8 mouse cellular contexts compared by ENCODE assay signal in genomic region chr2:72979659-72980071, GRCm38 (mm10). TPM values are rescaled to one million over a fixed set of nuclear protein-coding genes. Genes with fewer than 3 reads are reported as not detected.
DNase-seq lines count a peak whose midpoint lies in the region; ATAC-seq and TF ChIP-seq lines count a peak whose summit lies in the region.

No protein-coding gene starts in this region.

- no peaks in the 10 kb centered on the region for H3K9me3 ChIP-seq in intestine, postnatal 0 days (ENCODE audit: control insufficient read depth)
- H3K9me3 ChIP-seq in limb, embryonic 11.5 days (ENCODE audit: control insufficient read depth, low read length) = no peaks in the 10 kb centered on the region
- H3K9me3 ChIP-seq in midbrain, embryonic 14.5 days (ENCODE audit: control insufficient read depth, low read length) = no peaks in the 10 kb centered on the region

- peak overlapping the region; percentile 99 for H3K4me3 ChIP-seq in intestine, postnatal 0 days (ENCODE audit: low read depth, low read length)
- H3K4me3 ChIP-seq in limb, embryonic 11.5 days (ENCODE audit: low read depth, low read length) = peak overlapping the region; percentile 90
- peak overlapping the region; percentile 100 for H3K4me3 ChIP-seq in midbrain, embryonic 14.5 days (replicated peaks; ENCODE audit: low read depth, low read length)

- DNase-seq in embryo, embryonic 10 days (ENCODE audit: low spot score) = peak; percentile 90
- no peak for DNase-seq in embryo, embryonic 10.5 days (ENCODE audit: low spot score)
- peak; percentile 90 for DNase-seq in embryo, embryonic 9.5 days (ENCODE audit: extremely low spot score)
- DNase-seq in gastrocnemius, postnatal 4 days (ENCODE audit: low spot score in 2 of 2) = peak; percentile 82 to 92
- DNase-seq in limb, embryonic 11.5 days (ENCODE audit: low spot score) = peak; percentile 88
- DNase-seq in midbrain, embryonic 14.5 days = peak; percentile 90
- peak; percentile 88 to 91 for DNase-seq in spleen, postnatal 36 days (ENCODE audit: low spot score in 2 of 2)

- peaks cover 9% of the 10 kb centered on the region; the same call in 1 of the 2 replicates for H3K4me1 ChIP-seq in intestine, postnatal 0 days (replicated peaks; ENCODE audit: control insufficient read depth, insufficient read depth, low read length)
- peaks cover 10% of the 10 kb centered on the region; the same call in 1 of the 2 replicates for H3K4me1 ChIP-seq in limb, embryonic 11.5 days (ENCODE audit: control insufficient read depth, insufficient read depth, low read length)
- H3K4me1 ChIP-seq in midbrain, embryonic 14.5 days (ENCODE audit: control insufficient read depth, insufficient read depth, low read length) = peaks cover 27% of the 10 kb centered on the region

- ATAC-seq in intestine, postnatal 0 days = peak; percentile 66
- peak; percentile 73 for ATAC-seq in limb, embryonic 11.5 days (ENCODE audit: insufficient number of reproducible peaks, low FRiP score, low TSS enrichment, low read depth)
- peak; percentile 68 for ATAC-seq in midbrain, embryonic 14.5 days (ENCODE audit: low FRiP score, low TSS enrichment)

- H3K36me3 ChIP-seq in intestine, postnatal 0 days (ENCODE audit: control insufficient read depth, insufficient read depth) = no peaks in the 10 kb centered on the region; the same call in 1 of the 2 replicates
- H3K36me3 ChIP-seq in limb, embryonic 11.5 days (ENCODE audit: control insufficient read depth, insufficient read depth, low read length) = no peaks in the 10 kb centered on the region
- H3K36me3 ChIP-seq in midbrain, embryonic 14.5 days (ENCODE audit: control insufficient read depth, insufficient read depth, low read length) = peaks cover 5% of the 10 kb centered on the region; the same call in 1 of the 2 replicates

- no peaks in the 10 kb centered on the region for H3K27me3 ChIP-seq in intestine, postnatal 0 days (replicated peaks; ENCODE audit: control insufficient read depth, insufficient read depth, low read length)
- no peaks in the 10 kb centered on the region for H3K27me3 ChIP-seq in limb, embryonic 11.5 days (ENCODE audit: control insufficient read depth, insufficient read depth, low read length)
- H3K27me3 ChIP-seq in midbrain, embryonic 14.5 days (ENCODE audit: control insufficient read depth, insufficient read depth, low read length) = no peaks in the 10 kb centered on the region

- peak overlapping the region; percentile 69 for H3K4me2 ChIP-seq in intestine, postnatal 0 days (replicated peaks; ENCODE audit: low read depth)
- peak overlapping the region; percentile 28 for H3K4me2 ChIP-seq in limb, embryonic 11.5 days (ENCODE audit: low read depth, severe bottlenecking)
- H3K4me2 ChIP-seq in midbrain, embryonic 14.5 days (ENCODE audit: low read length) = peak overlapping the region; percentile 62

- no peak for TF ChIP-seq CTCF in intestine, postnatal 0 days (IDR thresholded peaks at IDR 0.05; ENCODE audit: low read depth)

- H3K27ac ChIP-seq in intestine, postnatal 0 days (ENCODE audit: low read depth, low read length) = peak overlapping the region; percentile 100
- peak overlapping the region; percentile 100 for H3K27ac ChIP-seq in limb, embryonic 11.5 days (replicated peaks; ENCODE audit: low read depth, low read length)
- peak overlapping the region; percentile 100 for H3K27ac ChIP-seq in midbrain, embryonic 14.5 days (replicated peaks; ENCODE audit: low read depth, low read length)

- peak overlapping the region; percentile 100 for H3K9ac ChIP-seq in intestine, postnatal 0 days (ENCODE audit: low read depth, low read length)
- peak overlapping the region; percentile 100 for H3K9ac ChIP-seq in limb, embryonic 11.5 days (ENCODE audit: low read length)
- peak overlapping the region; percentile 100 for H3K9ac ChIP-seq in midbrain, embryonic 14.5 days (replicated peaks; ENCODE audit: low read length)

- WGBS in intestine, postnatal 0 days = 1% methylated on average over 25 of the region's 54 CpGs
- 0% methylated on average over 18 of the region's 54 CpGs for WGBS in limb, embryonic 11.5 days
- under 1% methylated on average over 28 of the region's 54 CpGs for WGBS in midbrain, embryonic 14.5 days

RNA-seq across cellular contexts. Expression of gene Sp3, which starts 0.6 kb away (rescaled TPM):
- total RNA-seq in gastrocnemius, postnatal 4 days (2021) = 10 to 100 TPM; 63.8 to 69.6 TPM
- polyA plus RNA-seq in intestine, postnatal 0 days (2015; fragmentation: Nextera tagmentation; extraction: Ambion mirVana) = 25.4 and 28.0 TPM in 2 replicates
- polyA plus RNA-seq in limb, embryonic 11.5 days (2014; fragmentation: Nextera tagmentation; extraction: Ambion mirVana) = 71.6 and 82.9 TPM in 2 replicates
- 43.5 and 61.5 TPM in 2 replicates for polyA plus RNA-seq in midbrain, embryonic 14.5 days (2014; fragmentation: Nextera tagmentation; extraction: Ambion mirVana)

RNA-seq across cellular contexts. Expression of gene Gm11084, which starts 6.9 kb away (rescaled TPM):
- not detected for total RNA-seq in gastrocnemius, postnatal 4 days (2021)
- polyA plus RNA-seq in intestine, postnatal 0 days (2015; fragmentation: Nextera tagmentation; extraction: Ambion mirVana) = not detected in 2 replicates
- polyA plus RNA-seq in limb, embryonic 11.5 days (2014; fragmentation: Nextera tagmentation; extraction: Ambion mirVana) = not detected in 2 replicates
- polyA plus RNA-seq in midbrain, embryonic 14.5 days (2014; fragmentation: Nextera tagmentation; extraction: Ambion mirVana) = not detected in 2 replicates
